Mouse (Mus musculus) intestine, embryonic 16.5 days (tissue): ENCODE data around the gene Il17rc. TPM values are rescaled to one million over a fixed set of nuclear protein-coding genes. Genes with fewer than 3 reads are reported as not detected.

Experiments
- ATAC-seq: fragments of 200-750 bp; cut with Nextera tagmentation; 2 replicates; pipeline ENCODE4 v1.8.0; 2017; ENCODE audit warnings: moderate TSS enrichment, moderate library complexity
- H3K27ac ChIP-seq: fragments of 300-500 bp; sonication (generic); 2 replicates; pipeline ENCODE4 v1.5.1; 2014; ENCODE audit warnings: mild to moderate bottlenecking, low read length
- H3K27me3 ChIP-seq: fragments of 300-500 bp; sonication (generic); replicated peaks from 2 replicates; pipeline ENCODE4 v1.6.1; 2014; ENCODE audit warnings: low read length, control low read depth, mixed read lengths; ENCODE audit not compliant: control insufficient read depth, insufficient read depth
- H3K36me3 ChIP-seq: fragments of 300-500 bp; sonication (generic); 2 replicates; pipeline ENCODE4 v1.6.1; 2014; ENCODE audit warnings: low read length, control low read depth; ENCODE audit not compliant: control insufficient read depth, insufficient read depth
- H3K4me1 ChIP-seq: fragments of 300-500 bp; sonication (generic); 2 replicates; pipeline ENCODE4 v1.6.1; 2014; ENCODE audit warnings: low read length, control low read depth, mixed read lengths; ENCODE audit not compliant: control insufficient read depth, insufficient read depth
- H3K4me2 ChIP-seq: fragments of 300-500 bp; sonication (generic); 2 replicates; pipeline ENCODE4 v1.6.1; 2014; ENCODE audit warnings: low read depth, low read length, control low read depth
- H3K4me3 ChIP-seq: fragments of 300-500 bp; sonication (generic); 2 replicates; pipeline ENCODE4 v1.5.1; 2014; ENCODE audit warnings: mild to moderate bottlenecking, low read length
- H3K9ac ChIP-seq: fragments of 300-500 bp; sonication (generic); 2 replicates; pipeline ENCODE4 v1.6.1; 2014; ENCODE audit warnings: low read depth, low read length
- H3K9me3 ChIP-seq: fragments of 300-500 bp; sonication (generic); 2 replicates; pipeline ENCODE4 v1.6.1; 2016; ENCODE audit warnings: low read length, control low read depth; ENCODE audit not compliant: control insufficient read depth
- WGBS: fragments of 180-500 bp; shearing (Covaris S2); extraction: QIAGEN DNeasy Blood & Tissue Kit; methylation state at CpG from one replicate; pipeline ENCODE4 v1.1.7; 2014; 5-methylcytosine and 5-hydroxymethylcytosine counted together
- microRNA-seq: library from miRNA; unstranded; fragments of <30 nt; microRNA quantifications from one replicate; pipeline ENCODE4, GENCODE M21; 2016
- polyA plus RNA-seq: library from polyadenylated mRNA; unstranded; fragments of >200 nt; fragmentation: Nextera tagmentation; extraction: Ambion mirVana; gene quantifications from 2 replicates; pipeline ENCODE4 v1.2.1, GENCODE M21; 2015

Gene Il17rc
- polyA plus RNA-seq, 1 experiment from 2014 or later: 38.0 TPM

GRCm38 (mm10) chr6:113517434-113518080 is 46.3 kb downstream of the Il17rc start:
- Histone ChIP-seq H3K4me3 (no peak overlapping the region), H3K9me3 (no peaks in the 10 kb centered on the region), H3K9ac (no peak overlapping the region), H3K27ac (no peak overlapping the region), H3K4me2 (no peak overlapping the region), H3K36me3 (peaks cover 46% of the 10 kb centered on the region), H3K27me3 (no peaks in the 10 kb centered on the region), H3K4me1 (no peaks in the 10 kb centered on the region)
- WGBS: 91% methylated on average over 8 of the region's 8 CpGs
- ATAC-seq: no peak

- WGBS: 74% methylated on average over 1 of the region's 1 CpGs
- peaks cover 19% of the 10 kb centered on the region for H3K36me3 ChIP-seq
- H3K4me1 ChIP-seq: 0 out of 2 replicates have a peak, but pooled peaks cover 2% of the 10 kb centered on the region
These were observed 51.1 kb downstream of the Il17rc start for GRCm38 (mm10) chr6:113522310-113522709.

GRCm38 (mm10) chr6:113523420-113523819 is 52.2 kb downstream of the Il17rc start:
- Histone ChIP-seq H3K4me3 (no peak overlapping the region), H3K36me3 (peaks cover 11% of the 10 kb centered on the region), H3K4me2 (no peak overlapping the region), H3K4me1 (0 out of 2 replicates have a peak, but pooled peaks cover 2% of the 10 kb centered on the region), H3K9me3 (no peaks in the 10 kb centered on the region), H3K27ac (no peak overlapping the region), H3K27me3 (no peaks in the 10 kb centered on the region), H3K9ac (no peak overlapping the region)
- 82% methylated on average over 8 of the region's 8 CpGs for WGBS
- ATAC-seq: no peak

More at GRCm38 (mm10) chr6:113522310-113522709, 51.1 kb downstream of the Il17rc start:
- H3K9me3 ChIP-seq: no peaks in the 10 kb centered on the region
- no peak overlapping the region for H3K4me3 ChIP-seq
- ATAC-seq: no peak
- no peak overlapping the region for H3K4me2 ChIP-seq
- H3K27ac ChIP-seq: no peak overlapping the region
- H3K27me3 ChIP-seq: no peaks in the 10 kb centered on the region
- H3K9ac ChIP-seq: no peak overlapping the region

GRCm38 (mm10) chr6:113530932-113531839 is 60.0 kb downstream of the Il17rc start, which contains the start of the genes Emc3 and Fancd2:
Gene Emc3, minus strand, starts transcription at chr6:113531652.
Gene Fancd2, plus strand, starts transcription at chr6:113531682.
- peak within 1 kb of the TSS; percentile 88 for H3K9ac ChIP-seq
- H3K4me1 ChIP-seq: peaks cover 7% of the 10 kb centered on the region
- under 1% methylated on average over 47 of the region's 47 CpGs for WGBS
- no peaks in the 10 kb centered on the region for H3K27me3 ChIP-seq
- peak within 1 kb of the TSS; percentile 77 for H3K27ac ChIP-seq
- H3K4me3 ChIP-seq: peak within 1 kb of the TSS; percentile 95
- peak; percentile 92 for ATAC-seq
- no peaks in the 10 kb centered on the region for H3K36me3 ChIP-seq
- H3K4me2 ChIP-seq: peak within 1 kb of the TSS; percentile 71
- H3K9me3 ChIP-seq: no peaks in the 10 kb centered on the region

GRCm38 (mm10) chr6:113531840-113532404 is 60.7 kb downstream of the Il17rc start:
- WGBS: 6% methylated on average over 7 of the region's 7 CpGs
- no peaks in the 10 kb centered on the region for H3K27me3 ChIP-seq
- no peak overlapping the region; the same call in 1 of the 2 replicates for H3K27ac ChIP-seq
- H3K4me3 ChIP-seq: peak overlapping the region; percentile 95
- H3K4me2 ChIP-seq: peak overlapping the region; percentile 62
- H3K4me1 ChIP-seq: peaks cover 7% of the 10 kb centered on the region
- no peaks in the 10 kb centered on the region for H3K9me3 ChIP-seq
- peak overlapping the region; percentile 88 for H3K9ac ChIP-seq
- 0 out of 2 replicates have a peak, but pooled peaks have one; percentile 27 for ATAC-seq
- no peaks in the 10 kb centered on the region for H3K36me3 ChIP-seq

Small RNA genes lying within 50 kb of the gene (microRNA-seq; reads per million reads assigned to microRNA genes)
- gene Gm23365: not detected
- gene Gm24387: not detected

Other genes with a start within 250 kb of the Il17rc start
- 28.8 and 32.3 TPM in 2 replicates for gene Mtmr14, start 233.6 kb upstream of the Il17rc start, polyA plus RNA-seq
- 0.02 TPM in 1 of 2 replicates, not detected in the other for gene Cpne9, start 189.1 kb upstream of the Il17rc start, polyA plus RNA-seq
- 11.6 and 13.4 TPM in 2 replicates for gene Brpf1, start 164.3 kb upstream of the Il17rc start, polyA plus RNA-seq
- 10.7 and 10.9 TPM in 2 replicates for gene Ogg1, start 144.5 kb upstream of the Il17rc start, polyA plus RNA-seq
- gene Camk1, start 127.4 kb upstream of the Il17rc start, polyA plus RNA-seq: 66.4 and 66.8 TPM in 2 replicates
- gene Tada3, start 93.5 kb upstream of the Il17rc start, polyA plus RNA-seq: 44.4 and 45.1 TPM in 2 replicates
- 449 and 456 TPM in 2 replicates for gene Arpc4, start 93.3 kb upstream of the Il17rc start, polyA plus RNA-seq
- 3.0 and 3.3 TPM in 2 replicates for gene Ttll3, start 82.2 kb upstream of the Il17rc start, polyA plus RNA-seq
- gene Rpusd3, start 52.1 kb upstream of the Il17rc start, polyA plus RNA-seq: 32.4 and 35.5 TPM in 2 replicates
- 24.4 and 35.0 TPM in 2 replicates for gene Cidec, start 35.7 kb upstream of the Il17rc start, polyA plus RNA-seq
- 82.6 and 89.7 TPM in 2 replicates for gene Jagn1, start 28.9 kb upstream of the Il17rc start, polyA plus RNA-seq
- 7.7 and 9.5 TPM in 2 replicates for gene Il17re, start 12.9 kb upstream of the Il17rc start, polyA plus RNA-seq
- gene Creld1, start 11.9 kb downstream of the Il17rc start, polyA plus RNA-seq: 20.6 and 22.9 TPM in 2 replicates
- 0.22 and 0.42 TPM in 2 replicates for gene Prrt3, start 30.5 kb downstream of the Il17rc start, polyA plus RNA-seq
- 93.1 and 94.5 TPM in 2 replicates for gene Emc3, start 60.2 kb downstream of the Il17rc start, polyA plus RNA-seq
- 5.5 and 7.0 TPM in 2 replicates for gene Fancd2, start 60.3 kb downstream of the Il17rc start, polyA plus RNA-seq
- 0.20 TPM in 1 of 2 replicates, not detected in the other for gene Fancd2os, start 129.3 kb downstream of the Il17rc start, polyA plus RNA-seq
- 185 and 199 TPM in 2 replicates for gene Brk1, start 133.3 kb downstream of the Il17rc start, polyA plus RNA-seq
- 27.5 and 30.5 TPM in 2 replicates for gene Vhl, start 152.5 kb downstream of the Il17rc start, polyA plus RNA-seq
- gene Irak2, start 167.0 kb downstream of the Il17rc start, polyA plus RNA-seq: 15.4 and 19.8 TPM in 2 replicates
- 0.60 and 0.65 TPM in 2 replicates for gene Tatdn2, start 225.6 kb downstream of the Il17rc start, polyA plus RNA-seq
- 169 and 177 TPM in 2 replicates for gene Ghrl, start 248.5 kb downstream of the Il17rc start, polyA plus RNA-seq